Mouse (Mus musculus): ENCODE measurements at regions not wholly inside any gene's neighbourhood (a gene's known extent, or its start where the extent isn't known, plus 50 kb on each side); places are given as distances from the start of the nearest gene placed in this dataset.

- peak in 1 of 2 experiments; percentile 6 for DNase-seq (ENCODE audit: low spot score in 2 of 2)
These were observed 111.2 kb upstream of the Fbxo33 start for GRCm38 (mm10) chr12:59330753-59331152.

GRCm38 (mm10) chr12:59312703-59313102 is 93.2 kb upstream of the Fbxo33 start:
- no peak for DNase-seq (ENCODE audit: low spot score in 2 of 2)

- no peak for DNase-seq (ENCODE audit: low spot score in 2 of 2)
These were observed 88.4 kb upstream of the Fbxo33 start for GRCm38 (mm10) chr12:59307958-59308357.

GRCm38 (mm10) chr12:59304522-59304921 is 85.0 kb upstream of the Fbxo33 start:
- DNase-seq (ENCODE audit: low spot score in 2 of 2): no peak

Measured in layer of hippocampus, adult 18-20 months (tissue).